Mouse (Mus musculus) urinary bladder, postnatal 4 days (tissue): ENCODE measurements around the gene Spink4.

ENCODE experiments used
- DNase-seq, 2 experiments: peaks; one replicate each; pipeline ENCODE4 v3.0.0; 2021 to 2022; ENCODE audit warnings: low spot score in 2 of 2

Gene Spink4

DNA sequence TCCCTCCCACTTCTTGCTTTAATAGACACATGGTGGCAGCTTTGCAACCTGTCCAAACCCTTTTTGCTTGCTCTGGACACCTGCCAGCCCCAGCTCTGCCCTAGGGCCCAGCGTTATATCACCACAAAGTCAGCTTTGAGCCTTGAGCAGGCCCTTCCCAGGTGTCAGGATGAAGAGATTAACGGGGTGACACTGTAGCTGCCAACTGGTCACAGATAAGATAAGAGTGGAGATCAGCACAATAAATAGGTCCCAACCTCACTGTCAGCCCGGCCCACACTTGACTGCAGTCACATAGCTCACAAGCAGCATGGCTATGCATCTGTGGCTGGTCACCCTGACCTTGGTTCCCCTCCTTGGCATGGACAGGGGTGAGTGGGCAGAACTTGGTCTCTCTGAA lies at the start of gene Spink4:
Gene Spink4, plus strand, starts transcription at position 268 of the 400 bp plus-strand sequence.
- no peak for DNase-seq

DNA sequence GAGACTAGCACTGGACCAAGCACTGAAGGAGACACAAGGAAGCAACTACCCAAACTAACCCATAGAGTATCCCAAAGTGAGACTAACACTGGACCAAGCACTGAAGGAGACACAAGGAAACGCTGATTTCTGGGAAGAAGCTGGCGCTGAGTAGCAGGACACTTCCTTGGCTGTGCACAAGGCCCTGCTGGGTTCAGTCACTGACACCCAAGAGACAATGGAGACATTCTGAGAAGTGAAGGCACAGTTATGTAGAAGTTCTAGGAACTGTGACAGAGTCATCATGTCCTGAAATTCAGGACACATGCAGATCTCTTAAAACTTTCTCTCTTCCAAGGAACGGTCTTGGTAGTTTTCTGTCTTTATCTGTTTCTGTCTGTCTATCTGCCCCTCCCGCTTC lies 49.6 kb upstream of the Spink4 start:
- no peak for DNase-seq

DNA sequence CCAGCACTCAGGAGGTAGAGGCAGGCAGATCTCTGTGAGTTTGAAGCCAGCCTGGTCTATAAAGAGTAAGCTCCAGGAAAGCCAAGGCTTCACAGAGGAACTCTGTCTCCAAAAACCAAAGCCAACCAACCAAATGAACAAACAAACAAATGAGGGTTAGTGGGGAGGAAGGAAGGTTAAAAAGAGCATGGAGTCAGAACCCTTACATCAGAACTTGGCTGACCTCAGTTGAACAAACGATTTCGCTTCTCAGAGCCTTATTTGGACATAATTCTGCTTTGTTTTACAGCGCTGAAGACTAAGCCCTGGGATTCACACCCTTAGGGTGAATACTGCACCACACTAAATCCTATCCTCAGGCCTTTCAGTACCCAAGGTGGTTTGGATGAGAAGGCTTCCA lies 47.7 kb upstream of the Spink4 start:
- no peak for DNase-seq

DNA sequence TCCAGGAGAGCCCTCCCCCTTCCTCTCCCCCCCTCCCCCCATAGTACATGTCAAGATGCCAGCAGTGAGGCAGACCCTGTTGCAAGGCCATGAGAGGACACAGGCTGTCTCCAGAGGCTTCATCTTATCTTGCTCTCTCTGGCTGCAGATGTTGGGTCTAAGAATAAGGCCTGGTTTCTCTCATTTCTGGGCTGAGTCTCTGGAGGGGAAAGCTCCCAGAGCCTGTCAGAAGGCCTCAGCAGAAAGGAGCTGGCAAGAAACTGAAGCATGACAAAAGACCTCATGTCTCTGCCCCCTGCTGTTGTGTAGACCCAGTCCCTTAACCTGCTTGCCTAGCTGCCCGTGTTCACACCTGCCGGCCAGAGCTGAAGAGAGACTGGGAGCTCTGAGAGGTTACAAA lies 46.5 kb upstream of the Spink4 start:
- no peak for DNase-seq

DNA sequence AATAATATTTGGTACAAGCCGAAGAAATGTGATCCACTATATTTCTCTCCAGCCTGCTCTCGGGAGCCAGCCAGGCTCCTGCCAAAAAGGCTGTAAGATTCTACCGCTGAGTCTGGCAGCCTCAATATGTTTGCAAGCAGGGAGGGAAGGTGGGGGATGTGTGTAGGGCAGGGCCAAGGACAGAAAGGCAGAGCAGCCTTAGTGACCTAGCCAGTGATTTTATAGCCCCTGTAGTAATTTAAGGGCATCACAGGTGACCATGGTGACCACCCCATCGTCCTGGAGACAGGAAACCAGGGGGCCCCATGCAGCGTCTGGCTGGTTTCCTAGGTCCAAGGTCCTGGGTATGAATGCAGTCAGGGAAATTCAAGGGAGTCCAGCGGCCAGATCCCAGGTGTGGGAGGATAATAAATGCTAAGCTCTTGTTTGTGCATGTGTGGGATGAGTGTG lies 45.7 kb upstream of the Spink4 start:
- no peak for DNase-seq

DNA sequence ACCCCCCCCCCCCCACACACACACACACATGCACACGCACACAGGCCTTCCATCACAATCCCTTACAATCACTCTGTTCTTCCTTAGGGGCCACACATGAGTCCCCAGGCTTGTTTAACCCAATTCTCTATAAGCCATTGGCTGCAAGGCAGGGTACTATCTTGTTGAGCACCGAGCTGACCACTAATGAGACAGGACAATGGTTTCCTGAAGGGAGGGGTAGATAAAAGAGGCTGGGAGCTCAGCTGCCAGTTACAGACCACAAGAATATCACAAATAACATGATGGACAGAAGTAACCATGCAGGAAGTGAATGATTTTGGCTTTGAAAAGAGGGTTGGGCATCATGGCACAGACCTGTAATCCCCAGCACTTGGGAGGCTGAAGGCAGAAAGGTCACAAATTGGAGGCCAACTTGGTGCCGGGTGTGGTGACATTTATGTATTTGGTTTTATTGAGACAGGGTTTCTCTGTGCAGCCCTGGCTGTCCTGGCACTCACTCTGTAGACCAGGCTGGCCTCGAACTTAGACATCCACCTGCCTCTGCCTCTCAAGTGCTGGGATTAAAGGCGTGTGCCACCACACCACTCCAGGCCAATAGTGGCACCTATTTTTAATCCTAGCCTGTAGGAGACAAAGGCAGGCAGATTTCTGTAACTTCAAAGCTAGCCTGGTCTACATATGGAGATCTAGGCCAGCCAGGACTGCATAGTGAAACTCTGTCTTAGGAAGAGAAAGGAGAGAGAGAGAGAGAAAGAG lies 44.9 kb upstream of the Spink4 start:
- no peak for DNase-seq

DNA sequence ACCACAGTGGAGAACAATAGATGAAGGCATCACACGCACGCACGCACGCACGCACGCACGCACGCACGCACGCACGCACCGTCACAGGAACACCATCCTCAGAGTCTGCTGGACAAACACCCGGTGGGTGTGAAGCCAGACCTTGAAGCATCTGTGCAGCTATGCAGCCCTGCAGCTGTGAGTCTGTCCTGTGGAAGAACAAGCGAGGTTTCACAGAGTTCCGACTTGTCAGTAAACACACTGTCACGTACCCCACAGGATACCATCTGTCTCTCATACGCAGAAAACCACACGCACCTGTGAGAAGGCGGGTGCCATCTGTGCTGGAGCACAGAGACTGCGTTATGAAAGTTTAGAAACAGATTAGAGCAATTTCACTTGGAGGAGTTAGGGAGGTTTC lies 44.0 kb upstream of the Spink4 start:
- no peak for DNase-seq

DNA sequence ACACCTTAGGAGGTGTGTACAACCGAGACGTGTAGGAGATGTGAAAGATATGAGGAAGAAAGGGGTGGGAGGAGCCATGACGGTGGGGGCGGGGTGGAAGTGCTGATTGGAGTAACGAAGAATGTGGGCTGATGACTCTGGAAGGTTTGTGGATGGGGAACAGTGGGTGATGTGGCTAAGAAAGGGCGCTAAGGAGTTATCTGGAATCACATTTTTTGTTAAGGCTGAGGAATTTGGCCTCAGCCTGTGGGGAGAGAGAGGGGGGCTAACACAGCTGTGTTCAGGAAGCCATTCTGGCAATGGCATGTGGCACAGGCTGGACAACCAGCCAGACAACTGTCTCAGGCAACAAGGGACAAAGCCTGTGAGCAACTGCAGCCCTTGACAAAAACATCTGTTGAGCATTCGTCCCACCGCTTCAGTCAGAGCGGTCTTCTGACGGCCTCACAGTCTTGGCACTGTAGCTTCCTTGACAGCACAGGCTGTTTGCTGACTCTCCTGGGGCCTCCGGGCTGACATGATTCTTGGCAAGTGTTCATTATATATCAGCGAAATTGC lies 43.0 kb upstream of the Spink4 start:
- peak in 1 of 2 experiments; percentile 60 for DNase-seq

DNA sequence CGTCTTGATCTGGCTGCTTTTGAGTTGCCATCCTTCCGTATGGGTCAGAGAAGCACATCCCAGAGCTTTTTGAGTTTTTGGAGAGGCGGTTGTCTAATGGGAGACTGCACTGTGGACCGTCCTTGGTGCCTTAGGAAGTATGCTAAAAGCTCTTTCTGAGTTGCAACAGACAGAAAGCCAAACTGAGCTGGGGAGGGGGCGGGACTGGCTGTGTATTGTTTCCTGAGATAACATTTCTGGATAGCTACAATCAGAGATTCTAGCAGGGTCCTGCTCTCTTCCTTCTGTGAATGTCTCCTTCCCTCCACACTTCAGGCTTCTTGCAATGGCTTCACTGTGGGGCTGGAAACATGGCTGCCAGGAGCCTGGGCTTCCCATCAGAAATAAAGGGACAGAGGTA lies 42.3 kb upstream of the Spink4 start:
- no peak for DNase-seq

DNA sequence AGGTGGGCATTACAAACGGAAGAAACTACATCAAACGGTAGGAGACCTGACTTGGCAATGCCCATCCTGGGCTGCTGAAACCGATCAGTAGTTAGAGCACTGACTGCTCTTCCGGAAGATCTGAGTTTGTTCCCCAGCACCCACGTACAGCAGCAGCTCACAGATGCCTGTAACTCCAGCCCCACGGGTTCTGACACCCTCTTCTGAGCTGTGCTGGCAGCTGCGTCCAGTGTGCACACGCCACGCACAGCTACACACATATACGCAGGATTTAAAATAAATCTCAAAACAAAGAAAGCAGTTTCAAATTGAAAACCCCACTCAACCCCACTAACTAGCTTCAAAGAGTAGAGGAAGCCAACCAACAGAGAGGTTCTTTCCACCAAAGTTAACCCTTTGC lies 36.7 kb upstream of the Spink4 start:
- no peak for DNase-seq

DNA sequence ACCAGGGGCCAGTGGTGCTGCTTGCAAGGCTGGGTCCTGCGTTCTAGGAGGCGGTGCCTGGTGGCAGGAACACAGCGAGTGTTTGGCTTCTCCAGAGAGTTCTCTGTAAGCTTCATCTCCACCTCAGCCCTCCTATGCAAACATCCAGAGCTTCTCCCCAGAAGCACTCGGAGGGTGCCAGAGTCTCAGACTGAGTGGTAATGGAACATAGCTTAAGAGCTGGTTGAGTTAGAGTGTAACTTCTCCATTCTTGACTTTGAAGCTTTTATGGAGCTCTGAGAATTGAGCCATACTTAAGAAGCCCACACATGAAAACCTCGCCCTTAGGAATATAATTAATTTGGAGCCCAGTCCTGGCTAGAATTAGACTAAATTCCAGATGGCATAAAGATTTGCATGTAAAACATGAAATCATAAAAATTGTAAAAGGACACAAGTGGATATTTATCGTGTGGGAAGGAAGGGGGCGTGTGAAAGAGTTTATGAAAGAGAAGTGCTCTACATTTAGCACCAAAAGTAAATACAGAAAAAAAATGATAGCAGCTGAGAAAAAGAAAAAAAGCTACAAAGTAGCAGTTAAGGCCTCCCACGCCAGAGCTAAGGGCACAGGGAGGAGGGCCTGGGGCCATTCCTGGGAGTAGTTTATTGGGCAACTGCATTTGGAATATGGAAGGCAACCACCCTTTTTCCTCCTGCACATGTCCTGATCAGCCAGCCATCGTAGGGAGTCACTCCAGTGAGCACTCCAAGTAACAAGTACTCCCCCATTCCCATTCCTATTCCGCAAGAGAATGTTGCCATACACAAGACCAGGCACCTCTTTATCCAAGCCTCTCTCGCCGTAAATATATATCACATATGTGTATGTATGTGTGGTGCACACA lies 35.3 kb upstream of the Spink4 start:
- no peak for DNase-seq

DNA sequence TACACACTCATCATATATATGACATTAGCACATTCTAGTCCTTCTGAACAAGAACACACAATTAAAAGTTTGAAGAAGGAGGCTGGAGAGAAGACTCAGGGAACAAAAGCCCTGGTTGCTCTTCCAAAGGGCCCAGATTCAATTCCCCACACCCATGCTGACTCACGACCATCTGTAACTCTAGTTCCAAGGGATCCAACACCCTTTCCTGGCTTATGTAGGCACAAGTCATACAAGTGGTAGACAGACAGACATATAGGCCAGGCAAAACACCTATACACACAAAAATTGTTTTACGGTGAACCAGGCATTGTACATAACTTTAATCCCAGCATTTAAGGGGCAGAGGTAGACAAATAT lies 34.7 kb upstream of the Spink4 start:
- DNase-seq = no peak

DNA sequence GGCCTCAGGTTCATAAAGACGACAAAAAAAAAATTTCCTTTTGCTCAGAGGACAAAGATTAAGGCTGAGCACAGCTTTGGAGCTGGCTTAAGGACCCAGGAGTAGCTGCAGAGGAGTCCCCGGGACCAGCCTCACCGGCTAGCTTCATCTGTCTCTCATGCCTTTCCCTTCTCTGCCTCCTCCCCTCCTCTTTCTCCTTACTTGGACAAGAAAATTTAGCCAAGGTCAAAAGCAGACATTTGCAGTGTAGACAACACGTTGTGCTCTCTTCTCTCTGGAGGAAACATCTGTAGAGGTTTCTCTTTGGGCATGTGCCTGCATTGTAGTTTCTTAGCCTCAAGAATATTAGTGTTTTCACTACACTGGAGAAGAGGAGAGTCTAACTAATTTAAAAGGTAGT lies 34.0 kb upstream of the Spink4 start:
- no peak for DNase-seq

DNA sequence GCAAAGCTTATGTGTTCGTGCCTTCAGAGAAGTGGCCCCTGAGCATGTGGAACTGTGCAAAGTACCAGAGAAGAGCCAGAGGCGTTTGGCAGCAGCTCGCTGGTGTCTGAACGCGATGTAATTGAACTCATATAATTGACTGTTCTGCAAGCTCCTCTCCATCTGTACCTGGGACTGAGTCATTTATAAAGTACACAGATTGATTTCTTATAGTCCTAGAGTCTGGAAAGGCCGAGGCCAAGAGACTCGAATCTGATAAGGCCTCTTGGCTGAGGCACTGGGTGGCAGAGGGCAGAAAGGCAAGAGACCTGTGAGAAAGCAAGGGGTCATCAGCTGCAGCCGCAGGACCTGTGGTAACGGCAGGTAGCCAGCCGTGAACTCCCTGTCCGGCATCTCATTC lies 31.0 kb upstream of the Spink4 start:
- DNase-seq = no peak

DNA sequence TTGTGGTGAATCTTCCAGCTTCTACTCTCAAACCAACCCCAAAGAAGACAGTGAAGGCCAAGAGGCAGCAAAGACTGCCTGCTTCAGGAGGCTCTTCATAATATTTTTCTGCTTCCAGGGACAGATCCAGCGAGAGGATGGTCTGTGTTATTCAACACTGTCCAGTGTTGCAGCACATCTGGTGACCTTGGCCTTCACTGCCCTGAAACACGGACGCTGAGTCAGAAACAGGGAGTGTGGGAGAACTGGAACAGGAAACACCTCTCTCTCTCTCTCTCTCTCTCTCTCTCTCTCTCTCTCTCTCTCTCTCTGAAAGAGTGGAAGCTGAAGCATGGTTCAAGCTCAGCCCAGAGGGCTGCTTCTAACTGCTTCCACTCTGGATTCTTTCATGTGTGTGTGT lies 30.6 kb upstream of the Spink4 start:
- no peak for DNase-seq

DNA sequence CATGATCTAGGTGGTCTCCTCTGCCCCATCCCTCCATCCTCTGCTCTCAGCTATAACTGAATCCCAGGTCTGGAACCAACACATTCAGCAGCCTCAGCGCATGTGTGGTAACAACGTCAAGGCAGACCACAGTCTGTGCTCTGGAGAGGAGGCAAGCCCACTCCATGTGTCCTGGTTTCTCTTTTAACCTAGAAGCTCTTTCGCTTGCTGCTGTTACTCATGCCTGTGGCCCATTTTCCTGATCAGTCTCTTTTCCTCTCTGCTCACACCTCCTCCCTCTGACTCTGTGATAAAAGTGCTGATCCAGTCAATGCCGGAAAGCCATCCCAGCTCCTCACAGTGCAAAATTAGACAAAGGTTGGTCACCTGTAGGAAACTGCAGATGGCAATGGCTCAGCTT lies 29.9 kb upstream of the Spink4 start:
- DNase-seq = no peak

DNA sequence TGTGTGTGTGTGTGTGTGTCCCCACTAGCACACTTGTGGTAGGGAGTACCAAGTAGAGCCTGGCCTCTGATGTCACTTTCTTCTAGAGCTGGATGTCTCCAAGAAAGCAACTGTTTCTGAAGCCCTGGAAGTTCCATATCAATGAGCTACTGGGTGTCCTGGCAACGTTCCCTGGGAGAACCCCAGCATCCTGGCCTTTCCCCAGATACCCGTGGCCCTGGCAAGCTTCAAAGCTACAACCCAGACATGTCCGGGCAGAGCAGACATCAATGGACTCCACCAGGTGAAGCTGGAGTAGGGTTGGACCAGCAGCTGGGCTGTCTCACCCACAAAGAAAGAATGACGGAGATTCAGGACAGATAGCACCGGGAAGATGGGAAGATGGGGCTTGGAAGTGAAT lies 28.6 kb upstream of the Spink4 start:
- no peak for DNase-seq

DNA sequence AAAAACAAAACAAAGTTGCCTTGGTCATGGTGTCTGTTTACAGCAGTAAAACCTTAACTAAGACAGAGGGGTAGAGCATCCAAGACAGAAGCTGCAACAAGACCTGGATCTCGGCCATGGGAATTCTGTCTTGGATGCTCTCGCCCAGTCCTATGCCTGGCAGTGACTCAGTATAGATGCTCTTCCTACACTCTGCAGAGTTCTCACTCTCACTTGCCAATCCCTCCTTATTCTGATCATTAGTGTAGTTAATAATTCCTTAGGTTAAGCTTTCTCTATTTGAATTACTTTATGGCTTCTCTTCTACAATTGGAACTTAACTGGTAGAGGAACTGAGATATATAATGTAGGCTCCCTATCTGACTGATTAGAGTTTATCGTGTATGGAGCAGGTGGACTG lies 24.7 kb upstream of the Spink4 start:
- DNase-seq = no peak

DNA sequence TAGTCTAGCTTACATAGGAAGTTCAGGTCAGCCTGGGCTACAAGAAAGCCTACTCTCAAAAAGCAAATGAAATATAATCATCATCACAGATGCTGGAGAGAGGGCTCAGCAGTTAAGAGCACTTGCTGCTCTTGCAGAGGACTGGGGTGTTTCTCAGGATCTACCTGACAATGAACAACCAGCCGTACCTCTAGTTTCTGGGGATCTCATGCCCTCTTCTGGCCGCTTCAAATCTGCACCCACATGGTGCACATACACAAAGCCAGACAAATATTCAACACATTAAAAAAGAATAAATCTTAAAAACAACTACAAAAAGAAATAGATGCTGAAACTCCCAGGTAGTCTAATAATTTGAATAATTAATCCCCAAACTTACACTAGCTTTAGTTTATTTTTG lies 24.2 kb upstream of the Spink4 start:
- no peak for DNase-seq

DNA sequence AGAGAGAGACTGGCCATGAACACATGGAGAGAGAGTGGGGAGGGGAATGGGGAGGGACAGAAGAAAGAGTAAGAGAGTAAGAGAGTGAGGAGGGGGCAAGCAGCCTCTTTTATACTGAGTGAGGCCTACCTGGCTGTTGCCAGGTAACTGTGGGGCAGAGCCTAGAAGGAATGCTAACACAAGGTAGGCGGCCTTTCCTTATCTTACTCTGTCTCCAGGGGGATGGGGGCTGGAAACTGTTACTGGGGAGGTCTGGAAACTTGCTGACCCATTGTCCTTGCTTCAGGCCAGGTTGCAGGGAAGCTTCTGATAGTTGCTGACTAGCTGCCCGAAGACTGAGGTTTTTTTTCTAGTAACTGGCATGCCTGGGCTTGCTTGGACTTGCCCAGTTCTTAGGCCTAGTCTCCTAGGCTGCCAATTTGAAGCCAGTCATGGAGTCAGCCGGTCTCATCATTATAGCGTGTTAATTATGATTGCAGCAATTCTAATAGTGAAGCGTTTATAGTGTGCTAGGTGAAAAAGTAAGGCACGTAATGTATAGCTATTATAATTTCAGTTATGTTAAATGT lies 21.3 kb upstream of the Spink4 start:
- no peak for DNase-seq

DNA sequence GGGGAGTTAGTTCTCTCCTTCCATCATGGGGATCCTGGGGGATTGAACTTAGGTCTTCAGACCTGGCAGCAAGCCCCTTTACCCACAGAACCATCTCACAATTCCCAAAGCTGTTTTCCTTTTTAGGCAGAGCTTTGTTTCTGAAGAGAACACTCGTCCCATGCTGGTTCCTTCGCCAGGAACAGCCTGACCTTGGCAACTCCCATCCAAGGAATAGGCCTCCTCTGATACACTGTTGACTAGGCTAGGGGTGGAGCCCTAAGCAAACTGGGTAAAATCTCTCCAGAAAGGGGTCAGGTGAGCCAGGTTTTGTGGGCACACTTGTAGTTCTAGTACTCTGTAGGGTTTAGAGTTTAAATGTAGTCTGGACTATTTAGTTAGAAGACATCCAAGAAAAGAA lies 20.6 kb upstream of the Spink4 start:
- no peak for DNase-seq

DNA sequence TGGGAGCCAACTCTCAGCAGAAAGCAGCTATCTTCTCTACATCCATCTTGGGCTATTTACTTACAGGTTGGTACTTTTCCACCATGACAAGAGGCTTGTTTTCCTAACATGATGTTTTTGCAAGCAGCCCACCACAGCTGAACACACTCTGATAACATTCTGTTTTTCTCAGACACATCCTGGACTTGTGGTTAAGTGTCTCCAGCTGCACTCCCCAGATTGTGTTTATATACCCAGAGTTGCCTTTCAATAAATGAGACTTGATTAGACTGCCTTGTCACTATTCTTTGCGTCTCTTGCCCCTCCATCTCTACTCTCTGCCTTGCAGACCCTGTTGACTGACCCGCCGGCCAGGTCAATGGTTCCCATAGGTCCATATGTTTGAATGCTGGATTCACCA lies 19.8 kb upstream of the Spink4 start:
- no peak for DNase-seq

DNA sequence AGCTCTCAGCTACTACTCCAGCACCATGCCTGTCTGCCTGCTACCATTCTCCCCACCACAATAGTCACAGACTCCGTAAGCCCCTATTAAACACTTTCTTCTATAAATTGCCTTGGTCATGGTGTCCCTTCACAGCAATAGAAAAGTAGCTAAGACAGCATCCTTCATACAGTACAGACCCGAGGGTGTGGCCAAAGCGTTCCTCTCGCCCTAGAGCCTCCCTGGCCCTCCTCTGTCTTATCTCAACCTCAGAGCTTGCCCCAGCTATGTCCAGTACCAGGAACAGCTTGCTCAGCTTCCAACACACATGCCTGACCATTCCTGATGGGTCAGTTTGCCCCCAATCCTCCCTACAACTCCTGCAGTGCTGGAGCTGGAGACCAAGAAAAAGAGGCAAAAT lies 19.2 kb upstream of the Spink4 start:
- no peak for DNase-seq
